Mouse (Mus musculus) adrenal gland, adult 18-20 months (tissue): Measurements from ENCODE around the gene Hspa12a. TPM values are rescaled to one million over a fixed set of nuclear protein-coding genes. Genes with fewer than 3 reads are reported as not detected.

Source experiments
- DNase-seq, 2 experiments: peaks; one replicate each; pipeline ENCODE4 v3.0.0; 2021 to 2022; ENCODE audit warnings: low spot score in 2 of 2
- total RNA-seq, 2 experiments: library from RNA; stranded (reverse); gene quantifications; 1 replicate in 1 of 2; 2 replicates in 1 of 2; pipeline ENCODE4 v1.2.3; 2021

Hspa12a gene
- total RNA-seq, 2 experiments from 2014 or later: 60.3 to 148 TPM

DNA sequence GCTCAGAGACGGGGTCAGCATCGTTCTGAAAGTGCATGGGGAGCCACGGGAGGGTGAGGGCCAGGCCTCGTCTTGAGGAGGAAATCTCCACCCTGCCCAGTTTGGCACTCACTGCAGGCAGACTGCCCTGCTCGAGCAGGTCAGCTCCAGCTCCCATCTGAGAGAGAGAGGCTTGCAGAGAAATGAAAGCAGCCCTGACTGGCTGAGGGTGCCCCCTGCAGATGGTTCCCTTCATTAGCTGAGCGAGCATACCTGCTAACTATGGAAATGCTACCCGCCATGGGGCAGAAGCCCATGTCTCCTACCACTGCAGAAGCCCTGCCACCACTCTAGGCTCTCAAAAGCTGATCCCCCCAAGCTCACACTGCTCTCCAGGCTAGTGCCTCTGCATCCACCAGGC is 115.8 kb downstream of the Hspa12a start:
- no peak for DNase-seq

DNA sequence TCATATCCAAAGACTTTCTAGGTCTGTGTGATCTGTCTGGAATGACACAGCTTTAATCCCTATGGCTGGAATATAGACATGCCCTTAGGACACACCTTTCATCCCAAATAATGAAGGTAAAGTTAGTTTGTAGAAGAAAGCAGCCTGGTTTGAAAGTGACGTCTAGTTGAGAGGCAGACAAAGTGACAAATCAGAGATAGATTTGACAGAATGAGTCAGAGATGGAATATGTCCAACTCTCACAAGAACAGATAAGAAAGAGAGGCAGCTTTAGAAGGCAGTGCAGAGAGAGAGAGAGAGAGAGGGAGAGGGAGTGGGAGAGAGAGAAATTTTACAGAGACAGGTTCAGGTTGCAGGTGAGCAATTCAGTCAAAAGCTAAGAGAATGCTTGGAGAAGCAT is 119.1 kb downstream of the Hspa12a start:
- DNase-seq: no peak

DNA sequence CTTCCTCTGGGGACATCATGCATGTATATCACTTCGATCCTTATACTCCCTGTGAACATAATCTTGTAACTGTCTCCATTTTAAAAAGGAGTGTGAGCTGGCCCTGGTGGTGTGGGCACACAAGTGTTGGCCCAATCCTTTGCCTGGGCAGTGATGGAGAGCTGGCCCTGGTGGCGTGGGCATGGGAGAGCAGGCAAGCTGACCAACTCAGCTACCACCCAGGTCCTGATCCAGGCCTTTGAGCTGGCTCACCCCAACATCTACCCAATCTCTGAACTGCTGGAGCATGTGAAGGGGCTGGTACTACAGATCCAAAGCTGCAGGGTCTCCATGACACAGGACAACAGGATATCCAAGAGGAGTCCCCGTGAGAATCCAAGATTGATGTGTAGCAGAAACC is 120.2 kb downstream of the Hspa12a start:
- no peak for DNase-seq

DNA sequence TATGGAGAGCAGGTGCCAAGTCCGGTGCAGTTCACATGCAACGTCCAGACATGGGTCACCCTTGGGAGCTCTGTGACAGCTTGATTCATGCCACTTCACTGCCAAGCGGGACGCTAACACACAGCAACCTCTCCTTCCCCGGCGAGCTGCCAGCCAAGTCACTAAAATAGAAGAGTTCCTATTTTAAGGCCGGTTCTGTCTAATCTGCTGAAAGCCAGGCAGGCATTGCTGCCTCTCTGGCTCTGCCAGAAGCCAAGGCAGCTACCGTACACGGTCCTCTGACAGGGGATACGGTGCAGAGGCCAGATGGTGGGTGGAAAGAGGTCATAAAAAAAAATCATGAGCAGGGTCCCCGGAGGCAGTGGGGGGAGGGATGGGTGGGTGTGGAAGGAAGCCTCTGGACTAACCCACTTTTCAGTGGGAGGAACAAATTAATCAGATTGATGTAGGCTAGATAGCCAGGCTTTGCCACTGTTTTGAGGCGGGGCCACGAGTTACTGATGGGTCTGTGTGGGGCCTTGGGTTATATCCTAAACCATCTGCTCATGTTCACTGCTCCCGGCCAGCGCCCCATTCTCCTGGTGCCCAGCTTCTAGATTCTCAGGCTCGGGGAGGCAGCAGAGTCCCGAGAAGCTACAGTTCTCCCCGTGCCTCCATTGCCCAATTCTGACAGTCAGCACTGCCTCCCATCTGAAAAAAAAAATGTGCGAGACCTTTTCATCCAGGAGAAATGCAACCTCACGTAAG is 120.8 kb downstream of the Hspa12a start:
- peak; percentile 55 to 62 for DNase-seq

DNA sequence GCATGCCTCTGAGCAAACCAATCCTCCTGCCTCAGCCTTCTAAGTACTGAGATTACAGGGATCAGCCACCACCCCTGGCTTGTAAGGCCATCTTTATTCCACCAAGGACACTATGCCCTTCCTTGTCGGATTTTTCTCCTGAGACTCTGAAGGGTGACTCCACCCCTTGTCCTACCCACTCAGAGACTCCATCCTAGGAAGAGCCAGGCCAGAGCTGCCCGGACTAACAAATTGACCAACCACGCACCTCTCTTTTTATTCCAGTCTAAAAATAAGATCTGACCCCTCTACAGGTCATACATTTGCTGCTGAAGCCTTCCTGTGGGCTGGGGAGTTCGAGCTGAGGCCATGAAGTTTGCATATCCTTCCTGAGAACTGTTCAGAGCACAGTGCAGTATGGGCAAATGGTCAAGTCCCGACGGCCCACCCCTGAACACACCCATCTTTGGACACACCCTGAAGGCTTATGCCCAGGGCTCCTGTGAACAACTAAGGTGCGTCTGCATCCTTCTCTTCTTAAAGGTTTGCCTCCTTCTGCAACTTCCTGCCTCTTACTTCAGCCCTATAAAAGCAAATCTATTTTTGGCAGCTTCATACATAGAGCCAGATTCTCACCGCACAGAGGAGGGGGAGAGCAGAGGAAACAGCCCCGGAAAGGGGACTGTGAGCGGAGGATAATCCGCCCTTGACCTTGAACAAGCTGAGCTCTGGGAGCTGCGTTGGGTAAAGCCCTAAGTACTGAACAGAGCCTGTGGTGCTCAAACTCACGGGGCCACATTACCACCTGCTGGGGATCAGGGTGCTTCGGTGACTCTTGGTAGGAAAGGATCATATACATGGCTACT is 124.7 kb downstream of the Hspa12a start:
- no peak for DNase-seq

DNA sequence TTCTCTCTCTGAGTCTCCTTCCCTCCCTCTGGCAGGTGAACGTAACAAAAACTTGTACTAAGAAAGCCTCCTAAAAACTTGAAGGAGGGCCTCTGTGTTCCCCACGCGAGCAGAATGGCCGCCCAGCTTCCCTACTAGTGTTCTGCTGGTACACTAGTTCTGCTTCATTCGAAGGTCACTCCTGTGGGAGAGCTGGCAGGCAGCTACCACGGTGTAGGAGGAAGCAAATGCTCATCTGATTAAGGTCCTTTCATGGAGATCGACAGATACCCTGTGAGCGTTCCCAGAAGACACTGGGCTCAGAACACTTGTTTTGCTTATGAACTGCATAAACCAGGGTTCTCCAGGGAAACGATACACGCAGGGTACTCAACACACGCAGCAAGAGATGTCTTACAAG is 126.1 kb downstream of the Hspa12a start:
- DNase-seq: no peak

DNA sequence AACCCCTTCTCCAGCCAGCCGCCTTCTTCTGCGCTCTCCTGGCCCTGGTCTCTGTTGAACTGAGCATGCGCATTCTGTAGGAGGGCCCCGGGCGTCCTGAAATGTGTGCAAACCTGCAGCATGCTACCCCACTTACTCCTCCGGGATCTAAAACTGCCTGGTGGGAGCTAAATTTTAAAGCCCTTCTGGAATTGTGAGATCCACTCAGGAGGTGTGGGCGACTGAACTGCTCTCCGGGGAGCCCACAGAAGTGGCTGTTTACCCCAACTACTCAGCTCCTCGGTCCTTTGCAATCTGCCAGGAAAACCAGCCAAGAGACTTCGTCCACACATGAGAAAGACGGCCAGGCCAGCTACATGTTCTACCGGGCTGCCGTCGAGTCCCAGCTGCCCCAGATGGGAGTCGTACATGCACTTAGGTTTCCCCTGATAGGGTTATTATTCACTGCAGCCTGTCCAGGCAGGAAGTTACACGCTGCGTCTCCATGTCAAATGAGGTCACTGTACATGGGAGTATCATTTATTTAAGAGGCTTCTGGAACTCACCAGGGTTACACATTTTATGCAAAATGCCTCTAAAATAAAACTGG is 126.9 kb downstream of the Hspa12a start:
- DNase-seq: no peak

DNA sequence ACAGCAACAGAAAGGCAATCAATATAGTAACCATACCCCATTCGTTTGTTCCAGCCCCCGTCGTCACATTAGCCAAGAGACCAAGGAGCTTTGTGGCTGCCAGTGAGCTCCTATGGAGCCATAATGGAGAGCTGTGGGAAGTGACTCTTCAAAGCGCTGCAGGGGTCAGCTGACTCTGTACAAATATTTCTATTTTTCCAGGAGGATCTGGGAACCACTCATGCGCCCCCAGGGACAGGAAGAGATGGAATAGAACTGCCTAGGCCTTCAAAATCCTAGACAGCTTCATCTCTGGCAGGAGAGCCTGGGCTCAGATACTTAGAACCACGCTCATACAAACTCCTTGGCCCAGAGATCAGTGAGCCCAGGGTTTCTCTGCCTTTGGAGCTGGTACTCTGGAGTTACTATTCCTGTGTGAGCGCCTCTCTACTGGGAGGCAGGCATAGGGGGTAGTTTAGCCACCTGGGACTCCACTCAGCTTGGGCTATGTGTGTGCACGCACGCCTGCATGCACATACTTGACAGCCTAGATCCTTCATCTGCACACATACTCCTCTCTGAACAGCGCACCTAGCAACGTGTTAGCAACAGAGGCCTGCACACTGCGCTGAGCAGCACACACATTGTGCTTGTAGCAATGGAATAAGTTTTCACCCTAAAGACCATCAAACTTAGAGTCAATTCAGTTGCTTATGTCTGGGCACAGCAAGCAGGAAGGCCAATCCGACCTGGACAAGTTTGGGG is 128.1 kb downstream of the Hspa12a start:
- no peak for DNase-seq

DNA sequence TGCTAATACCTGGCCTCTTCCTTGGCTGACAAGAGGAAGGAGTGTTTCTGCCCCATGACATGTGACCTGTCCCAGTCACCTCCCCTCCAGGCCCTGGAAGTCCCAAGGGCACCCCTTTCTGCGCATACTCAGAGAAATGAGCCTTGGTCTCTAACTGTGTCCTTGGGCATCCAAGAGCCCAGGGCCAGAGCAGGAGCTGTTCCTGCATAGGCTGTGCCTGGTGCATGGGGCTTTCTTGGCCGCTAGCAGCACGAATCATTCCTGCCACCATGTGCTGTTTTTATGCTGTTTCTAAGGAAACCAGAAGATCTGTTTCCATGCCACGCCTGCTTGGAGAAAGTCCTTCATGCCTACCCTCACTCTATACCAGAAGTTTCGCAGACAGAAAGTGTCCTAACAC is 132.9 kb downstream of the Hspa12a start:
- peak in 1 of 2 experiments; percentile 56 for DNase-seq

DNA sequence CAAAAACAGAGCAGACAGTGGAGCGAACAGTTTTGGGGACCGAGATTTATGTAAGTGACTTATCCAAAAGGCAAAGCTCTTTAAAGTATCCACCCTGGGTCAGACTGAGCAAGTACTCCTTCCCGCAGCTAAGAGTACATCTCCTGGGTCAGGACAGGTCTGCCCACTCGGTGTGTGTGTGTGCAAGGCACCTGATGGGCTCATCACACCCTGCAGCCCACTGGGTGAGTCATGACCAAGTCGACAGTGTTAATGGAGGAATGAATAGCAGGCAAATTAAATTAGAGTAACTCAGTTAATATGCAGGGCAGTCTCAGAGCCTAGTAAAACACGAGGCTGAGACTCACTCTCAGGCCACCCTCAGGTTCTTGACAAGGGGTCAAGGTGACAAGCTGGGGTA is 134.6 kb downstream of the Hspa12a start:
- DNase-seq: no peak

DNA sequence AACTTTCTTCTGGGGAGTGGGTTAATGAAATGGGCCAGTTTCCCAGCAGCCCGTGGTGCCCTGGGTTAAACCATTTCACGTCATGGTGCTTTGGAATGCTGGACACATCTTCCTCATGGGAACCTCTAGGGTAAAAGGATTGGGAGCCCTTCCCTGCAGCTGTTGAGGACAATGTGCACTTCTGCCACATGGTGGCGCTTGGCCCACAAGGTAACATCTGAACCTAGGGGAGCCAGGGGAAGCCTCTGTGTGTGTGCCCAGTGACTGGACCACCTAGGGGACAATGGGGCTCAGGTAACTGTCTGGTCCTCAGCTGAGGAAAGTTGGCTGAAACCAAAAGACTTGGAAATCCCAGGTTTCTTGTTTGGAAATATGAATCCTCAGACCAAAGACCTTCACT is 137.1 kb downstream of the Hspa12a start:
- DNase-seq: peak; percentile 64 to 71

DNA sequence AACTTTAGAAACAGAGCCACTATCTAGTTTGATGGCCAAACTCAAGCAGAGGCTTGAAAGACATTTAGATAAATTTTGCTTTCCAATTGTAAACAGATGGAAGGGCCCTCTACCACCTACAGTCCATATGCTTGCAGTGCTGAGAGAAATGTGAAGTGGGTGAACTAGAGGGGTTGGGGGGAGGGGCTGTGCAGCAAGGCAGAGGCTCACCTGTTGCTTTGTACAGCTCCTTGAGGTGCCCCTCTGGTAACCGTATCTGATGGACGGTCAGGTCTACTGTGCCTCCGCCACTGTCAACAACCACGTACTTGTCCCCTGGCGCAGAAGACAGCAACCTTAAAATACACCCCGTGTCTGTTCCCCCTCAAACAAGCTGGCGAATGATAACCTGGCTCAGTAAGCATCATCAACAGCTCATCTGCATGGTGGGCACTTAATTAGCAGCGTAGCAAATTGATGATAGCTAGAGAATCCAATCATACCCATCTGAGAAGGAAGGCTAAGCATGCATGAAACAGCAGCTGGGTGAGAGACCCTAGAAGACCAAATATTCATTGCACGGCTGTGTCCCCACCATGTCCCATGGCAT is 138.2 kb downstream of the Hspa12a start:
- no peak for DNase-seq

DNA sequence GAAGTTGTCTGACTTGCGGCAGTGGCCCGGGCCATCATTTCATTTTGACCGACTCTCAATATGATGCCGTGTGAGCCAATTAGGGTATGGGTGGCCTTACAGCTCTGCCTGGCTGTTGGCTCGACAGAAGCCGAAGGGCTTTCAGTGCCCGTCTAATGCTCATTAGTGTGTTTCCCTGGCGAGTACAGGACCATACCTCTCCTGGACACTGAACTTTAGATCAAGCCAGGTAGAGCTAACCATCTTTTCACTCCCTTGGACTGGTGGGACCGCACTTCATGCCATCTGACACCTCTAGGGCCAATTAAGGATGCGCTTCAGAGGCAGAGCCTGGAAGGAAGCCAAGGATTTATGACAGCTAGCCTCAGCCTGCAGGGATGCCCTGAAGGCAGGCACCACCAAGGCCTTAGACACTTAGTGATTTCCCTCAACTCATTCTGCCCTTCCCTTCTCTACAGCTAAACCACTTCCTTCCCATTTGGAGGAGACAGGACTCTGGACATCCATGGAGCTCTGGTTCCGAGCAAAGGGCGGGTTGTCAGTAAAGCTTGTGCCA is 148.3 kb downstream of the Hspa12a start:
- DNase-seq: no peak

DNA sequence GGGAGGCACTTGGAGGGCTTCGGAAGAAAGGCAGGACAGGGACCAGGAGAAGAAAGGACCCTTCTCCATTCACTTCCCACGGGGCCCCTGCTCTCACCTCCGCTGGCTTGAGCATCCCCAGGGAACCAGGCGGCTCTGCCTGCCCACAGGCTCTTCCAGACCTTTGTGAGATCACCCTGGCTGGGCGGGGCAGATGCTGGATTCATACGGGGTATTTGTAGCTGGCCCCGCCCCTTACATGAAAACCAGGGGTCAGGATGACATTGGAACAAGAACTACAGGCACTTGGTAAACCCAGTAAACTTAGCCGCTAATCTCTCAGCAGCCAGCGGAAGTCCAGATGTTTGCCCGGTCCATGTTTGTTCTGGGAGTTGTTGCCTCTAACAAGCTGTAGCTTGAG is 149.2 kb downstream of the Hspa12a start, which contains the start of gene 1700019N19Rik:
1700019N19Rik (minus strand) TSS at position 178 of the 400 bp plus-strand sequence.
- no peak for DNase-seq

DNA sequence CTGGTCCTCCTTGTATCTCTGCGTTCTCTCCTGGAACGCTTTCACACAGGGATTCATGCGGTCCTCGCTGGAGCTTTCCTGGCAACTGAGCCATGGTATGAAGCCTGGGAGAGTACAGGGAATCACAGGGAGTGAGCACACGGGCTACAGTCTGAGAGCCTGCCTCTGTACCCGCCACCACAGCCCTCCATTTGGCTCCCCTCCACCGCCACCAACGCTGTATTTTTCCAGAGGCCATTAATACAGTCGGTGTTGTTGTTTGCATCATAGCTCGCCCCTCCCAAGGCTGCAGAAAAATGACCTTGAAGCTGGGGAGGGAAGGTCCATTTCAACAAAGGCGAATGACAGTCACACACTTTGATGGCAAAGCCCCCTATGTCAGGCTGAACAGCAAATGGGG is 154.3 kb downstream of the Hspa12a start:
- DNase-seq: no peak

DNA sequence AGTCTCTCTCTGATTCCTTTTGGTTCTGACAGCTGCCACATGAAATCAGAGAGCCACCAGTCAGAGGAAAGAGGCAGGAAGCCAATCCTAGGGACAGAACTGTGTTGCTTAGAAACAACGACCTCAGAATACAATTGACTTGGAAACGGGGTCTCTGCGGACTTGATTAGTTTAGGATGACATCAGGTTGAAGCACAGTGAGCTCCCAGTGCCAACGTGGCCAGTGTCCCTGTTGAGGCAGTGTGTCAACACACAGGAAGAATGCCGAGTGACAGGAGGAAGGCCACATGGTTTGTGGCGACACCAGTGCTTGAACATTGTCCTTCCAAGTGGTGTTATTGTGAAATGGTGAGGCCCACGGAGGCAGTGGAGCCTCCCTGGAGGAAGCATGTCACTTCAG is 159.5 kb downstream of the Hspa12a start:
- peak in 1 of 2 experiments; percentile 7 for DNase-seq

DNA sequence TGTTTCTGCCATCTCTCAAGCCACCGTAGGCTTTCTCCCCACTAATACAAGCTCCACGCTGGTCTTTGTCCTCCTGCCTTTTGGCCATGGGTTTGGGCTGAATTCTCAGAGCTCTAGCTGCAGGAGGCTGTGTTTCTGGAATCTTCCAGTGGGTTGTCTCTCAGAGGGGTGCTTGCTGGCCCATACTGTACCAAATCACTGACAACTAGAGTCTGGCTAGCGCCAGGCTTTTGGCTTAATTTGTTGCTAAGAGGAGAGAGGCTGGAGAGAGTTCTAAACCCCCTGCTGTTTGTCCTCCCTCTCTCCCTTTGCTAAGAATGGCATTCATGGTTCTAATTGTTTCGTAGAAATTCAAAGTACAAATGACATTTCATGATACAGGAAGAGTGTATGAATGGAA is 161.9 kb downstream of the Hspa12a start:
- DNase-seq: no peak

DNA sequence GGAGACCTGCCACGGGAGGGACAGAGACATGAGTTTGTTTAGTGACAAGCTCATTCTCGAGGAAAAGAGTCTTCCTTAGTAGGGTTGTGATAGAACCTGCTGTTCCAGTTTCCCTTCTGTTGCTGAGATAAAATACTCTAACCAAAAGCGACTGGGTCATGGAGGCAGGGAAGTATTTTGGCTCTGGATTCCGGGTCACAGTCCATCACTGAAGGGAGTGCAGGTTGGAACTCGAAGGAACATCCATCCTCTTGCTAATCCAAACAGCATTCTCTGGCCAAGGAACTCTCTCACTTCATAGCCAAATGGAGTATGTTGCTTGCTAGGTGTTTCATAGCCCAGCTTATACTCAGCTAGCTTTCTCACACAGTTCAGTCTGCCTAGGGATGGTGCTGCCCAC is 167.0 kb downstream of the Hspa12a start:
- no peak for DNase-seq

DNA sequence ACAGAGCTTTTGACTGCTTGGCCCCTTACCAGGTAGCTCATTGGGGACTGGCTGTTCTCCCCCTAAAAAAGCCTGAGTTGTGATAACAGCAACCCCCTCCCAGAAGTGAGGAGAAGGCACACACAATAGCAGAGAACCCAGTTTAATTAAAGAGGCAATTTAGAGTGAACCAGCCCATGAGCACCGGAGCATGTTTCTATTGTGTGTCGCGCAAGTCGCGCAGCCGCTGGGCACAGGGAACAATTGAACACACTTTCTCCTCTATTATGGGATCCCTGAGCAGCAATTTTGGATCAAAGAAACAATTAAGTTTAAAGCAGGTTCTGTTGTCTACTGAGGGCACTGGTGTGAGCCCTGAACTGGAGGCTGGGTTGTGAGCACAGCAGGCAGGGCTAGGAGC is 176.1 kb downstream of the Hspa12a start:
- DNase-seq: no peak

DNA sequence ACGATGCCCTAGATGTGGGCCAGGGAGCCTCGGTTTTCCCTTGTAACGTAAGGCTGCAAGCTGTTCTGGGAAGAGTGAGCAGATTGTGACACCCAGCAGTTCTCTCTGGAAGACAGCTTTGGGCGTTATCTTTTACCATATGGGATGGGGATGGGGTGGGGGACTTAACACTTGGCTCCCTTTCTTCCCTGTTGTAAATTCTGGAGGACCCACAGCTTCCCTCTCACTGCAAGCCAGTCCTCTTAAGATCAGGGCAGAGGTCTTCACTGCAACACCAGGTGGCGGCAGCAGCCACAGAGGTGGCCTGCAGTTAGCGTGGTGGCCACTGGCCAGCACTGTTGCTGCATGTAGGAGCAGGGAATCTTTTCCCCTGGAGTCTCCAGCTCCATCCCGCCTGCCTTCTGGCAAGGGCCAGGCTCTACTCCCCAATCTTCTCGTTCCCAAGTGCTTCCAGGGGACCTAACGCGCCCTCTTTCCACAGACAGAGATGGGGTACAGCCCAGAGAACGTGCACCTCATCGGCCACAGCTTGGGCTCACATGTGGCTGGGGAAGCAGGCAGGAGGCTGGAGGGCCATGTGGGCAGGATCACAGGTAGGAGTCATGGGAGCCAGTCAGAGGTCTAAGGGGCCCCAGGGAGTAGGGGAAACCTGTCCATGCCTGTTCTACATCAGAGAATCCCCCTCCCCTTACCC is 180.5 kb downstream of the Hspa12a start:
- peak in 1 of 2 experiments; percentile 9 for DNase-seq
